Mouse (Mus musculus): Measurements from ENCODE around the gene Clstn2.

The Clstn2 gene

DNA sequence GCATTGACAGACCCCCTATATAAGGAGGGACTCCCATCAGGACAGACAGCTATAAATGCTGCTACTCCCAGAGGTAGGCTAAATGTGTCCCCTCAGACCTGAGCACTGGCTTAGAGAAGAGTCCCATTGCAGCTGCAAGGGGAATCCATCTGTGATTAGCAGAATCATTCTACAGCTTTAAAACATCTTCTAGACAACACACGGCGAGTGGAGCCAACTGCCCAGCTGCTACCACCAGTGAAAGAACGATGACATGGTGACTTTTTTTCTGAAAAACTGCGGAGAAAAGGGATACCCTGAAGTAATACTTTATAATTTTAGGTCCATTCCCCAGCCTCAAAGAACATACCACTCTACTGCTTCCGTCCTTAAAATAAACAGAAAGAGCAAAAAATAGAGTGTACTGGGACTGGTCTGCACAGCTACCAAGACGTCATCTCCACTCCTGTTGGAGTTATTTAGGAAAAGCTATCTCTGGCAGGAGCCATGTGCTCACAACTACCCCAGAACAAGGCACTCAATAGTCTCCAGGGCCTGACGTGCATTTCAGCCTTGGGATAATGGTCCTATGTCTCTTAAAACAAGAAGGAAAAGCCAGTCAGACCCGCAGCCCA lies 79.1 kb downstream of the Clstn2 start:
- DNase-seq (ENCODE audit: low read depth, low spot score), result no peak

GRCm38 (mm10) chr9:97950378-97951006 lies 82.5 kb downstream of the Clstn2 start:
- no peak for DNase-seq (ENCODE audit: low read depth, low spot score)

DNA sequence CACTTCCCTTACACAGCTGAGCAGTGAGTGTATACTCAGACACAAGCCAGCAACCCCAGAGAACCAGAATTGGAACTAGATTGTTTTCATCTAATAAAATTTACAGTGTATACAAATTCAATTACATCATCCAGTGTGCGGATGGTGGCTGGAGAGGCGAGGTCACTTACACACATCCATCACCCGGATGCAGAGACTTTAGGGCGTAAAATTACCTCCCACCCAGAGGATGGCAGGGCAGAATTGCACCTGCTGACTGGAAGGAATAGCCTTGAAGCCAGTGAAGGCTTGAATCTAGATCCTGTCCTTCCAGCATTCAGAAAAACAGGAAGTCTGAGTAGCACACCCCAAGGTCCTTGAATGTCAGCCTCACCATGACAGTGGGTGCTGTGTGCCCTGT lies 113.7 kb downstream of the Clstn2 start:
- DNase-seq (ENCODE audit: low read depth, low spot score), result no peak

GRCm38 (mm10) chr9:97891415-97891814 lies 141.6 kb downstream of the Clstn2 start:
- DNase-seq (ENCODE audit: low read depth, low spot score), result no peak

GRCm38 (mm10) chr9:97883336-97883735 lies 149.6 kb downstream of the Clstn2 start:
- no peak for DNase-seq (ENCODE audit: low read depth, low spot score)

GRCm38 (mm10) chr9:97867013-97867700 lies 165.8 kb downstream of the Clstn2 start:
- DNase-seq (ENCODE audit: low read depth, low spot score), result no peak

GRCm38 (mm10) chr9:97852859-97853258 lies 180.1 kb downstream of the Clstn2 start:
- peak; percentile 72 for DNase-seq (ENCODE audit: low read depth, low spot score)

DNA sequence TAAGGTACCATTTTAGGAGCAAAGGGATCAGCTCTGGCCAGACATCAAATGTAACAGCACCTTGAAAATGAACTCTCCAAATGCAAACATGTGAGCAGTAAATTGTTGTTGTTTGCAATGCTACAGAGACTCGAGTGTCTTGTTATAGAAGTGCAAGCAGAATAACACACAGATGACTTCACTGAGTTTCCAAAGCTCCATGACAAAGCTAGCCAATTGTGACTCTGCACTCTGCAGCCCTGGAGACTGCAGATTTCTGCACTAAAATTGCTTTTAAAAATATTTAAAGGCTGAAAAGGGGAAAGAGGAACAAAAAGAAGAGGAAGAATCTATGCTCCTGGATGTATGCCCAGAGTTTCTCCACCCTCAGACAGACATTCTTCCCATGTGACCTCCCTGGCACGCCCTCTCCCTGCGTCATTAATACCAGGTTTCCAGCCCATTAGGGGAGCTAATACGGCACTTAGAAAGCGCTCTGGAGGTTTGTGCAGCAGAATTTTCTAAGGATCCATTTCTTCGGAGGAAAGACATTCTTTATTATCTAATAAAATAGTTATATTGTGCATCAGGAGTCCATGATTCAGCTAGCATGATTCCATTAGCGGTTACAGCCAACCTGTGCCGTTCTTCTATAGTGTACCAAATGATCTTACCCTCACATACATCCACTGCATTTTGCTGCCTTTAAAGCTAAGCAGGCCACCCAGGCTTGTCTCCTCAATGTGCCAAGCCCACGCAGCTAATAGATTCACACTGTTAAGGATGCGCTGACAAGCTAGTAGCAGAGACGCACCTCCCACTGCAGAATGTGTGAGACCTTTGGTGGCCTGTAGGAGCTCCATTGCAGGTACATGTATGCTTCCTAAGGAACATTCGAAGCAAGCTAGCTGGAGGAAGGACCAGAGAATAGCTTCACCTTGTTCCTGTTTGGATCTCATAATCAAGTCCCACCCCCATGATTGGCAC lies 184.8 kb downstream of the Clstn2 start:
- DNase-seq (ENCODE audit: low read depth, low spot score), result no peak

DNA sequence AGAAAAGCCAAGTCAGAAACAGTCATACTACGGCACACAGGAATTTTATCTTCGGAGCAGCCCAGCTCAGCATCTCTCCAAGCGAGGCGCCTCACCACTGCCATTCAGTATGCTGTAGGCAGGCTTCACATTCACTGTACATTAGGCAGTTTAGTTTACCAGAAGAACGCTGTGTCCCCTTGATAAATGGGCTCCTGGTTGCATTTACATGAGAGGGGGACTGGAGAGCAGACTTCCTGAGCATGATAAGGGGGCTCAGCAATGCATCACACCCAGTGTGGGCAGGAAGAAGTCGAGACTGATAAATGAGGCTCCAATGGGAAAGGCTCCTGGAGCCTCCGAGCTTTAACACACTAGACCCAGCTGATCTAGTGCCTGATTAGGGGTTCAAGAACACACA lies 190.9 kb downstream of the Clstn2 start:
- no peak for DNase-seq (ENCODE audit: low read depth, low spot score)

DNA sequence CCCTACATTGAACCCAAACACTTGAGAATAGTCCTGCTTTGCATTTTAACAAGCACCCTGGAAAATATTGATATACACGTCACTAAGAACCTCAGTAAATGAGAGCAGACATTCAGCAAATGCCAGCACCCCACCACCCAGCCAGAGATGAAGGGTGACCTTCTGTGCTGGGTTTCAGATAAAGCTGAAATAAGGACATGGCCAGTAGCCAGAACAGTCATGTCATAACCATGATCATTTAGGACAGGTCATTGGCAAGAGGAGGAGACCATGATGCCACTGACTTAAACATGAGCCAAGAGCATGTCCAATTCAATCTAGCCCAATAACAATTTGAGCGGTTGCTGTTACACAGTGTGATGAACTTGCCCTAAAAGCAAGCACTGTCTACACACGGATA lies 201.8 kb downstream of the Clstn2 start:
- DNase-seq (ENCODE audit: low read depth, low spot score), result no peak

- no peak for DNase-seq (ENCODE audit: low read depth, low spot score)
These were observed 203.1 kb downstream of the Clstn2 start for GRCm38 (mm10) chr9:97829919-97830318.

- DNase-seq (ENCODE audit: low read depth, low spot score), result no peak
These were observed 205.3 kb downstream of the Clstn2 start for GRCm38 (mm10) chr9:97827689-97828088.

GRCm38 (mm10) chr9:97826077-97826947 lies 206.7 kb downstream of the Clstn2 start:
- DNase-seq (ENCODE audit: low read depth, low spot score), result no peak

DNA sequence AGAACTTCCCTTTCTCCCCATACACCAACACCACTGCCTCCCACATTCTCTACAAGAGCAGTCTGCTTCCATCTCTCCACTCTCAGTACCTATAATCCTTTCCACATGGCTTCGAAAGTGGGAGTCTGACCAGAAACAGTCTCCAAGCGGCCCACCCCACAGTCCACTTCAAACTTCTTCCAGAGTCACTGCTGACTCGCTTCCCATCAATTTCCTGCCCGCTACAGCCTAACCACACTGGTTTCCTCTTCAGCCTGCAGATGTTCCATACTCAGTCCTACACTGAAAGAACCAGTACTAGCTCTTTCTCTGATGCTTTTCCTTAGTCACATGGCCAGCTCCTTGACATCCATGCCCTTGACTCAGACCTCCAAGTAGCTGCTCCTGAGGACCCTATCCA lies 215.9 kb downstream of the Clstn2 start:
- DNase-seq (ENCODE audit: low read depth, low spot score), result no peak

DNA sequence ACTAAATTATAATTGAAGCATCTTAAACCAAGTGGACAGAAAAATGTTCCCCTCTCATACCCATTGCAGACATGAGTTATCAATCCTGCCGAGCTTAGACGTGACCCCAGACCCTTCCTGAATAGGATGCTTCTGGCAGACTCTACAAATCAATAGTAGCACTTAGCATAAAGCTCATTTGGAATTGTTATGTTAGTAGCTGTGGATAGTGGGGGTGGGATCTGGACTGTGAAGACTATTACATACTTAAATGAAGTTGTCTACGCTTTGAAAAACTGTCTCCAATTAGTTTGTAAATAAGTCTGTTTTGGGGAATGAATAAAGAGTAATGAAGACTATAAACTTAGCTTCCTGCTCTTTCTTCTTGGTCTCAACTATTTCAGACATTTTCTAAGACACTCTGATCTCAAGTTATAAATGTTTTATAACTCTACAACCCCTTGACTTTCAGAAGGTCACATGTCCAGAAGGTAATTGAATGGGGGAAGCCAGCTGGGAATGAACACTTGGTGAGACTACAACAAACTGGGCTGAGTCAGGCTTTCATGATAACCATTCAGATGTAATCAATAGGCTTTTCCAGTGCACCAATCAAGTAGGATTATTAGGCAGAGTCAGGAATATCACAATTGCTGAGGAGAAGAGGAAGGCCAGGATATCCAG lies 216.7 kb downstream of the Clstn2 start:
- DNase-seq (ENCODE audit: low read depth, low spot score), result no peak

DNA sequence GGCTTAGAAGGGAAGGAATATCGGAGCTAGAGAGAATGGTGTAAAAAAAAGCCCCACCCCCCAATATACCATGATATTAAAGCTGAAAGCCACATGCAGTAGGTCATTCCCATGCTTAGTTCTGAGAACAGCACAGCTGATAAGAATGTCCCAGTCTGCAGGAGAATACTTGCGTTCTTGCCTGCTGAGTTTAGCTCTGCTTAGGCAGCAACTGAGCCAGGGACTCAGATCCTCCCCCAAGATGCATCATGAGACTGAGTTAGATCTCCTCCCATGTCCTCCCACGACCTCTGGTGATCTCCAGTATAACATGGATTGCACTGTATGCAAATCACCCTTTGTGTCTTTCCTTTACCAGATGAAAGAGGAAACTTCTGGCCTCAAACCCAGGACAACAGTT lies 219.8 kb downstream of the Clstn2 start:
- DNase-seq (ENCODE audit: low read depth, low spot score), result no peak

- no peak for DNase-seq (ENCODE audit: low read depth, low spot score)
These were observed 225.9 kb downstream of the Clstn2 start for GRCm38 (mm10) chr9:97807031-97807430.

GRCm38 (mm10) chr9:97793661-97794060 lies 239.3 kb downstream of the Clstn2 start:
- DNase-seq (ENCODE audit: low read depth, low spot score), result no peak

DNA sequence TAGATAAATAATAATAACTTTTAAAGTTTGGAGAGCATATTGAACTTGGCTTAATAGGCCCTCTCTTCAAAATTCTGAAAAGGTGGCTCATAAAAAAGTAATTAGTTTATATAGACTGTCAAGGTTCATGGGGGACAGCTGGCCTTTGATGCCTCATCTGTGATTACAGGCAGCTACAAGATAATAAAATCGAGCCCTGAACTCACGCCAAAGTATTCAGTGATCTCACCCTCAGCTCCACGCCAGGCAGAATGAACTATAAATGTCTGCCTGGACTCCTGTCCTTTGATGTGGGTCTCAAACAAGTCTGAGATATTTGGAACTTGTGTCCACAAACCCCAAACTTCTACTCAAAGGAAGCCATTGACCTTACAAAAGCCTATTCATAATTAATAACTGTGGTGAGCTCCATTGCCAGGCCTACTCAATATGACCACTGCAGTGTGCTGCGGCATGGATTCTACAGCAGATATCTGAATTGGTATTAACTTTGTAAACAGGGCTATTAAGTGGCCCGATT lies 244.8 kb downstream of the Clstn2 start:
- DNase-seq (ENCODE audit: low read depth, low spot score), result no peak

DNA sequence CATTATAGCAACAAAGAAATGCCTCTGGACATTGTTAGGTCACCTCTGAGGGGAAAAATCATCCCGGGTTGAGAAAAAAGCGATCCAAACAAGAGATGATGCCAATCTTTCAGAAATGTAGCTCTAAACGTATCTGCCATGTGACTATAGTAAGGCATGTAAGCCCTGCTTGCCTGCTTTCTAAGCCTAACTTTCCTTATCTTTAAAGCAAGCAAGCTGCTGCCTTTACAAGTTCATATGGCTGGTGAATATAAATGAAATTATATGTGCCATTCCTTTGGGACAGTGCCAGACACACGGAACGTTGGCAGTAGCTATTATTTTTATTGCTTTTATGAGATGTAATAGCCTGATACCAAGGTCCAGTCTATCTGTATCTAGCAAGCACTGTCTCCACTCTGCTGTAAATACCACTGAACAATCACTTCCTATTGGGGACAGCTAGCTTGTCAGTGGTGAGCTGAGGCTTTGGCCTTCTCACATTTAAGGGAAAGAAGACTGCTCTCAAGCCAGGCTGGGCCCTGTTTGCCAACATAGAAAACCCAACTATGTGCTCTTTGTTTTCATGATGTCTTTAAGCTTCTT lies 252.9 kb downstream of the Clstn2 start:
- DNase-seq (ENCODE audit: low read depth, low spot score), result no peak
